Comparison of ENCODE assay signal across 16 mouse cellular contexts in genomic region chr11:104707084-104707483, GRCm38 (mm10). TPM values are rescaled to one million over a fixed set of nuclear protein-coding genes. Genes with fewer than 3 reads are reported as not detected.
A peak's percentile ranks its signal among the peaks of the same experiment; 100 is the strongest.
DNase-seq lines count a peak whose midpoint lies in the region; ATAC-seq and TF ChIP-seq lines count a peak whose summit lies in the region.
"Had no signal": no experiment of that assay in that cellular context is flagged by ENCODE, and none has a peak within 500 bp of the region (broad histone marks: within the 10 kb centered on the region; RNA-seq: fewer than 3 reads in every experiment).

No protein-coding gene starts in this region.

- H3K9ac ChIP-seq in liver, embryonic 14.5 days (replicated peaks): no peak overlapping the region
- no peak overlapping the region for H3K9ac ChIP-seq in liver, embryonic 12.5 days
- no peak overlapping the region for H3K9ac ChIP-seq in ES-Bruce4 (ENCODE audit: low read depth, poor library complexity, severe bottlenecking)
- H3K9ac ChIP-seq: embryonic facial prominence, embryonic 12.5 days; heart, embryonic 15.5 days; hindbrain, embryonic 14.5 days had no signal

- no peak for TF ChIP-seq EP300 in liver, embryonic 14.5 days (IDR thresholded peaks at IDR 0.05; ENCODE audit: low read depth)
- TF ChIP-seq EP300 in ES-Bruce4 (IDR thresholded peaks at IDR 0.05; ENCODE audit: insufficient read depth, low read depth, low read length): no peak

- 48% methylated on average over 2 of the region's 2 CpGs for WGBS in liver, embryonic 14.5 days (ENCODE audit: insufficient replicate concordance)
- 39% methylated on average over 2 of the region's 2 CpGs for WGBS in liver, embryonic 12.5 days (ENCODE audit: insufficient replicate concordance)

- H3K9me3 ChIP-seq in liver, embryonic 14.5 days (ENCODE audit: control insufficient read depth, low read length): no peaks in the 10 kb centered on the region
- H3K9me3 ChIP-seq in liver, embryonic 12.5 days (replicated peaks): no peaks in the 10 kb centered on the region
- H3K9me3 ChIP-seq in ES-Bruce4 (replicated peaks; ENCODE audit: control insufficient read depth, insufficient read depth, low read length, poor library complexity, severe bottlenecking): no peaks in the 10 kb centered on the region
- H3K9me3 ChIP-seq: embryonic facial prominence, embryonic 12.5 days; heart, embryonic 15.5 days had no signal

- H3K4me1 ChIP-seq in liver, embryonic 14.5 days (replicated peaks; ENCODE audit: control insufficient read depth in 2 of 2, insufficient read depth in 2 of 2, low read length in 1 of 2): no peaks in the 10 kb centered on the region
- H3K4me1 ChIP-seq in liver, embryonic 12.5 days: no peaks in the 10 kb centered on the region
- no peaks in the 10 kb centered on the region for H3K4me1 ChIP-seq in ES-Bruce4 (ENCODE audit: control insufficient read depth, insufficient read depth, low read length)
- H3K4me1 ChIP-seq: embryonic facial prominence, embryonic 12.5 days; heart, embryonic 15.5 days had no signal

- no peaks in the 10 kb centered on the region for H3K36me3 ChIP-seq in liver, embryonic 14.5 days (replicated peaks; ENCODE audit: control insufficient read depth, insufficient read depth, low read depth)
- H3K36me3 ChIP-seq in liver, embryonic 12.5 days: no peaks in the 10 kb centered on the region
- H3K36me3 ChIP-seq in ES-Bruce4 (ENCODE audit: control insufficient read depth, insufficient read depth, low read length, poor library complexity, severe bottlenecking): no peaks in the 10 kb centered on the region
- H3K36me3 ChIP-seq: embryonic facial prominence, embryonic 12.5 days; heart, embryonic 15.5 days had no signal

- H3K27ac ChIP-seq in liver, embryonic 14.5 days: no peak overlapping the region
- no peak overlapping the region for H3K27ac ChIP-seq in liver, embryonic 12.5 days
- no peak overlapping the region for H3K27ac ChIP-seq in ES-Bruce4 (ENCODE audit: insufficient read depth, low read length)
- H3K27ac ChIP-seq: embryonic facial prominence, embryonic 12.5 days; heart, embryonic 15.5 days; hindbrain, embryonic 14.5 days had no signal

- 0 out of 2 replicates have a peak, but pooled peaks have one; percentile 15 for TF ChIP-seq CTCF in liver, embryonic 14.5 days (IDR thresholded peaks at IDR 0.05; ENCODE audit: low read depth)
- TF ChIP-seq CTCF in ES-Bruce4 (IDR thresholded peaks at IDR 0.05; ENCODE audit: low read depth, low read length): peak; percentile 30

- no peak for DNase-seq in liver, embryonic 14.5 days (ENCODE audit: low read depth in 3 of 3, low spot score in 3 of 3)
- peak; percentile 53 for DNase-seq in R1 (ENCODE audit: low read depth, low spot score)
- peak; percentile 38 for DNase-seq in naive thymus-derived CD4-positive, alpha-beta T cell, adult 2 months (ENCODE audit: low read depth)
- DNase-seq in adrenal gland, adult 8-10 months: no peak
- DNase-seq in adrenal gland, adult 2 months: no peak
- DNase-seq: cerebellum, adult 9-10 months; kidney, adult 9 months; lung, adult 2 months; right cerebral cortex, postnatal 25 days had no signal

- no peak for ATAC-seq in liver, embryonic 14.5 days (ENCODE audit: insufficient read depth)
- no peak for ATAC-seq in liver, embryonic 12.5 days

- no peak overlapping the region for H3K4me3 ChIP-seq in liver, embryonic 14.5 days (ENCODE audit: insufficient read depth in 1 of 2, low read depth in 2 of 2, low read length in 2 of 2)
- no peak overlapping the region for H3K4me3 ChIP-seq in liver, embryonic 12.5 days
- H3K4me3 ChIP-seq in ES-Bruce4 (ENCODE audit: low read depth, low read length): no peak overlapping the region
- H3K4me3 ChIP-seq: embryonic facial prominence, embryonic 12.5 days; heart, embryonic 15.5 days had no signal

- no peak for TF ChIP-seq POLR2A in ES-Bruce4 (IDR thresholded peaks at IDR 0.05; ENCODE audit: insufficient read depth, low read length)

- no peaks in the 10 kb centered on the region for H3K27me3 ChIP-seq in liver, embryonic 14.5 days (ENCODE audit: control insufficient read depth, insufficient read depth, low read length)
- no peaks in the 10 kb centered on the region for H3K27me3 ChIP-seq in liver, embryonic 12.5 days (replicated peaks)
- H3K27me3 ChIP-seq in ES-Bruce4 (ENCODE audit: control insufficient read depth, insufficient read depth, low read length, poor library complexity, severe bottlenecking): peaks cover 2% of the 10 kb centered on the region; the same call in 1 of the 2 replicates
- H3K27me3 ChIP-seq: embryonic facial prominence, embryonic 12.5 days; heart, embryonic 15.5 days had no signal

- no peak overlapping the region for H3K4me2 ChIP-seq in liver, embryonic 14.5 days (ENCODE audit: low read depth)
- no peak overlapping the region for H3K4me2 ChIP-seq in liver, embryonic 12.5 days
- H3K4me2 ChIP-seq: embryonic facial prominence, embryonic 12.5 days; heart, embryonic 15.5 days; hindbrain, embryonic 14.5 days had no signal

RNA-seq across cellular contexts. Expression of gene Gm11639, which starts 21.6 kb away (rescaled TPM):
- polyA plus RNA-seq in liver, embryonic 14.5 days (2012; rRNA removed): 0.01 and 0.02 TPM in 2 replicates
- polyA plus RNA-seq in liver, embryonic 14.5 days (2014; fragmentation: Nextera tagmentation; extraction: Ambion mirVana): 0.04 and 0.06 TPM in 2 replicates
- 0.05 and 0.07 TPM in 2 replicates for polyA plus RNA-seq in liver, embryonic 12.5 days (2016; fragmentation: Nextera tagmentation; extraction: Ambion mirVana)
- polyA plus RNA-seq in ES-Bruce4 (2011; ENCODE audit: insufficient read depth, insufficient read length, low read depth, missing spikeins): 0.07 TPM in 1 of 2 replicates, not detected in the other
- under 1 TPM; 0.03 TPM for total RNA-seq in adrenal gland, adult 8-10 months (2022)
- under 1 TPM; 0.03 to 0.07 TPM for total RNA-seq in adrenal gland, adult 2 months (2021)
- not detected in 2 replicates for polyA plus RNA-seq in adrenal gland, adult 2 months (2012; rRNA removed)
- total RNA-seq: granulocyte monocyte progenitor cell, adult 5-6 weeks had no signal
- polyA plus RNA-seq: limb, embryonic 11.5 days; lung, adult 2 months had no signal

Comparison
In these comparisons a context has a peak if more than half of its experiments do, and no peak if none do; other contexts are left out.
1. DNase-seq: peak in R1 (single experiment) and naive thymus-derived CD4-positive, alpha-beta T cell, adult 2 months (single experiment); none in liver, embryonic 14.5 days (0 of 3), adrenal gland, adult 8-10 months (single experiment) and adrenal gland, adult 2 months (single experiment).